11 mouse cellular contexts compared by ENCODE assay signal in genomic region chr16:25220552-25220951, GRCm38 (mm10).
DNase-seq lines count a peak whose midpoint lies in the region; ATAC-seq lines count a peak whose summit lies in the region.
"Had no signal": no experiment of that assay in that cellular context is flagged by ENCODE, and none has a peak within 500 bp of the region (broad histone marks: within the 10 kb centered on the region; RNA-seq: fewer than 3 reads in every experiment).

No protein-coding gene starts in this region.

- WGBS in heart, embryonic 11.5 days (ENCODE audit: insufficient replicate concordance): 78% methylated on average over 6 of the region's 6 CpGs
- WGBS in hindbrain, embryonic 13.5 days: 87% methylated on average over 6 of the region's 6 CpGs

- no peak for ATAC-seq in heart, embryonic 11.5 days (replicated peaks; ENCODE audit: insufficient number of reproducible peaks, low FRiP score, low TSS enrichment)
- ATAC-seq in hindbrain, embryonic 13.5 days (ENCODE audit: low FRiP score): no peak

- H3K4me2 ChIP-seq in heart, embryonic 11.5 days: no peak overlapping the region
- no peak overlapping the region for H3K4me2 ChIP-seq in hindbrain, embryonic 13.5 days
- H3K4me2 ChIP-seq: liver, embryonic 13.5 days had no signal

- no peaks in the 10 kb centered on the region for H3K4me1 ChIP-seq in heart, embryonic 11.5 days (ENCODE audit: control insufficient read depth, insufficient read depth, low read length)
- H3K4me1 ChIP-seq in hindbrain, embryonic 13.5 days (replicated peaks): no peaks in the 10 kb centered on the region
- H3K4me1 ChIP-seq: liver, embryonic 13.5 days; midbrain, embryonic 10.5 days had no signal

- H3K27me3 ChIP-seq in heart, embryonic 11.5 days (ENCODE audit: control insufficient read depth, insufficient read depth, low read length): no peaks in the 10 kb centered on the region
- no peaks in the 10 kb centered on the region for H3K27me3 ChIP-seq in hindbrain, embryonic 13.5 days
- H3K27me3 ChIP-seq: liver, embryonic 13.5 days had no signal

- H3K36me3 ChIP-seq in heart, embryonic 11.5 days (ENCODE audit: control insufficient read depth, insufficient read depth, low read length): no peaks in the 10 kb centered on the region
- H3K36me3 ChIP-seq in hindbrain, embryonic 13.5 days: no peaks in the 10 kb centered on the region
- H3K36me3 ChIP-seq: liver, embryonic 13.5 days; midbrain, embryonic 10.5 days had no signal

- H3K9me3 ChIP-seq in heart, embryonic 11.5 days (replicated peaks; ENCODE audit: control insufficient read depth, low read length): no peaks in the 10 kb centered on the region
- H3K9me3 ChIP-seq in hindbrain, embryonic 13.5 days: no peaks in the 10 kb centered on the region
- H3K9me3 ChIP-seq: liver, embryonic 13.5 days; midbrain, embryonic 10.5 days had no signal

- no peak overlapping the region for H3K4me3 ChIP-seq in heart, embryonic 11.5 days (ENCODE audit: low read depth, low read length)
- no peak overlapping the region for H3K4me3 ChIP-seq in hindbrain, embryonic 13.5 days
- H3K4me3 ChIP-seq: liver, embryonic 13.5 days; midbrain, embryonic 10.5 days had no signal

- no peak overlapping the region for H3K9ac ChIP-seq in heart, embryonic 11.5 days (ENCODE audit: low read depth, low read length)
- H3K9ac ChIP-seq in hindbrain, embryonic 13.5 days: no peak overlapping the region
- H3K9ac ChIP-seq: liver, embryonic 13.5 days had no signal

- H3K27ac ChIP-seq in heart, embryonic 11.5 days (ENCODE audit: low read depth, low read length): no peak overlapping the region
- no peak overlapping the region for H3K27ac ChIP-seq in hindbrain, embryonic 13.5 days
- H3K27ac ChIP-seq: liver, embryonic 13.5 days; midbrain, embryonic 10.5 days had no signal

- DNase-seq in heart, adult 18-20 months: peak; percentile 76 to 78
- peak; percentile 86 for DNase-seq in adipocyte (ENCODE audit: low spot score)
- peak; percentile 83 to 95 for DNase-seq in gastrocnemius, adult 8-10 months (ENCODE audit: low spot score in 2 of 2)
- DNase-seq in kidney, postnatal 25 days: peak; percentile 16 to 67
- DNase-seq in cerebellum, adult 18-20 months: no peak
- DNase-seq in right cerebral cortex, postnatal 36 days (ENCODE audit: low spot score in 2 of 2): no peak
- DNase-seq: cerebellum, postnatal 14 days; liver, embryonic 13.5 days had no signal

Comparison
In these comparisons a context has a peak if more than half of its experiments do, and no peak if none do; other contexts are left out.
1. DNase-seq: peak in heart, adult 18-20 months (2 of 2), adipocyte (single experiment), gastrocnemius, adult 8-10 months (2 of 2) and kidney, postnatal 25 days (2 of 2); none in cerebellum, adult 18-20 months (0 of 2) and right cerebral cortex, postnatal 36 days (0 of 2).